Mouse (Mus musculus) kidney, embryonic 16.5 days (tissue): ENCODE measurements around the gene Tgif2lx2. TPM values are rescaled to one million over a fixed set of nuclear protein-coding genes. Genes with fewer than 3 reads are reported as not detected.
"Not testable (repeated sequence)": the region's sequence is repeated elsewhere in the genome, so short reads cannot be mapped to it uniquely, and the experiment has no call there.

Experiments
- ATAC-seq: fragments of 200-750 bp; cut with Nextera tagmentation; 2 replicates; pipeline ENCODE4 v1.8.0; 2017; ENCODE audit warnings: moderate TSS enrichment; ENCODE audit not compliant: low FRiP score, low TSS enrichment
- H3K27ac ChIP-seq: fragments of 300-500 bp; sonication (generic); 2 replicates; pipeline ENCODE4 v1.5.1; 2014; ENCODE audit warnings: low read length
- H3K27me3 ChIP-seq: fragments of 300-500 bp; sonication (generic); 2 replicates; pipeline ENCODE4 v1.6.1; 2014; ENCODE audit warnings: low read length, control low read depth, mixed read lengths; ENCODE audit not compliant: insufficient read depth
- H3K36me3 ChIP-seq: fragments of 300-500 bp; sonication (generic); 2 replicates; pipeline ENCODE4 v1.6.1; 2014; ENCODE audit warnings: low read length, control low read depth, mixed read lengths; ENCODE audit not compliant: insufficient read depth
- H3K4me1 ChIP-seq: fragments of 300-500 bp; sonication (generic); 2 replicates; pipeline ENCODE4 v1.6.1; 2014; ENCODE audit warnings: low read length, control low read depth, mixed read lengths; ENCODE audit not compliant: insufficient read depth
- H3K4me2 ChIP-seq: fragments of 300-500 bp; sonication (generic); replicated peaks from 2 replicates; pipeline ENCODE4 v1.6.1; 2014; ENCODE audit warnings: low read depth, low read length
- H3K4me3 ChIP-seq: fragments of 300-500 bp; sonication (generic); 2 replicates; pipeline ENCODE4 v1.5.1; 2014; ENCODE audit warnings: mild to moderate bottlenecking, low read length
- H3K9ac ChIP-seq: fragments of 300-500 bp; sonication (generic); replicated peaks from 2 replicates; pipeline ENCODE4 v1.6.1; 2014; ENCODE audit warnings: low read length
- H3K9me3 ChIP-seq: fragments of 300-500 bp; sonication (generic); 2 replicates; pipeline ENCODE4 v1.6.1; 2016; ENCODE audit warnings: low read length, control low read depth
- WGBS: fragments of 180-500 bp; shearing (Covaris S2); extraction: QIAGEN DNeasy Blood & Tissue Kit; methylation state at CpG from one replicate; pipeline ENCODE4 v1.1.7; 2014; 5-methylcytosine and 5-hydroxymethylcytosine counted together
- polyA plus RNA-seq: library from polyadenylated mRNA; unstranded; fragments of >200 nt; fragmentation: Nextera tagmentation; extraction: Ambion mirVana; gene quantifications from 2 replicates; pipeline ENCODE4 v1.2.1, GENCODE M21; 2015

The Tgif2lx2 gene
- not detected in 2 replicates for polyA plus RNA-seq

- H3K36me3 ChIP-seq, H3K4me2 ChIP-seq, H3K4me1 ChIP-seq, H3K4me3 ChIP-seq, H3K9ac ChIP-seq, H3K27me3 ChIP-seq, H3K27ac ChIP-seq, ATAC-seq, H3K9me3 ChIP-seq: not testable (repeated sequence)
- WGBS: no CpG with 5 or more reads among the region's 5 CpGs
These were observed at the start of gene Tgif2lx2 for GRCm38 (mm10) chrX:118426927-118427326. Gene Tgif2lx2 (plus strand): TSS chrX:118427227.

Other genes starting within 250 kb of the Tgif2lx2 start
- not detected in 2 replicates for gene Tgif2lx1, start 53.5 kb downstream of the Tgif2lx2 start, polyA plus RNA-seq